Mouse (Mus musculus) neutrophil, adult 5-6 weeks (primary cell): ENCODE data around the gene Fam228a. TPM values are rescaled to one million over a fixed set of nuclear protein-coding genes. Genes with fewer than 3 reads are reported as not detected.
"Not testable (repeated sequence)": the region's sequence is repeated elsewhere in the genome, so short reads cannot be mapped to it uniquely, and the experiment has no call there.

Experiments used
- ATAC-seq: fragments of 151-379, 151-347 bp; 2 replicates; pipeline ENCODE4 v1.8.0; 2017; ENCODE audit warnings: mild to moderate bottlenecking, moderate TSS enrichment; ENCODE audit not compliant: insufficient number of reproducible peaks, poor library complexity, low FRiP score, severe bottlenecking; ENCODE audit errors: extremely low read depth
- total RNA-seq: library from RNA; stranded (forward); fragments of 200-1000 nt; gene quantifications from 2 replicates; pipeline ENCODE4 v1.2.3, GENCODE M21; 2017

Fam228a gene
- 0.47 TPM in 1 of 2 replicates, not detected in the other for total RNA-seq

DNA sequence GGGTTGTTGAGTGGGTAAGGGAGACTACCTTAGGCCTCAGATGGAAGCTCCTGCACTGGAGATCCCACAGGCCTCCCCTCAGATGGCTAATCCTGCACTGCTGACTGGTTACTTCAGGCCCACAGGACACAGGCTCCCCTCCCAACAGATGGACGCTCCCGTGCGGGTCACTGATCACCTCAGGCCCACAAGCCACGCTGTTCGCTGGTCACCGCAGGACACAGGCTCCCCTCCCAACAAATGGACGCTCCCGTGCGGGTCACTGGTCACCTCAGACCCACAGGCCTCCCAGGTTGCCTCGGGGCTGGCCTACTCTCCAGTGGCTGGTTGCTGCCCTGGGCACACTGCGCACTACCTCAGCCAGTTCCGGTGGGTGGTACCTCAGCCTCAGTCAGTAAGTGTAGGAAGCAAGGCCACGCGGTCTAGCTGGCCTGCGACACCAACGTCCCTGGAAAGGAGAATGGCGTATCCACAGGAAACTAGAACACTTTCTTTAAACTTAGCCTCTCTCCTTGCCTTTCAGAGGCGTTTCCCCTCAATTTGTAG, at the start of gene Fam228a:
Gene Fam228a, minus strand, starts transcription at position 400 of the 546 bp plus-strand sequence.
- no peak for ATAC-seq

DNA sequence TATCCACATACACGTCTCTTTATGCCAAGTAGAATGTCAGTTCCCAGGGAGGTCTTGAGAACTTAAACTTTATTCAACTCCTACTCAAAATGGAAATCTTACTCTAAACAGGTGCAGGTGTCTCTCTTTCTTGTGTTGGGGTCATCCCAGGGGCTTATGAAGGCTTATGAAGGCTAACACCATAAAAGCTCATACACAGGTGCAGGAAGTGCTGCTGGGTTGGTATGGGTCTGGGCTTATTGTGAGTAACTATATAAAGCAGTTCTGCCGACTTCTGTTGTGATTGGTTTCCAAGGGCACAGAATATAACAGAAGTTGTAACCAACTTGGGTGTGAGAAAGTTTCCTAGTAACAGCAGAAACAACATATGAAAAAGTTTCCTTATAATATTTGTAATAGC, 46.2 kb upstream of the Fam228a start:
- ATAC-seq: no peak

DNA sequence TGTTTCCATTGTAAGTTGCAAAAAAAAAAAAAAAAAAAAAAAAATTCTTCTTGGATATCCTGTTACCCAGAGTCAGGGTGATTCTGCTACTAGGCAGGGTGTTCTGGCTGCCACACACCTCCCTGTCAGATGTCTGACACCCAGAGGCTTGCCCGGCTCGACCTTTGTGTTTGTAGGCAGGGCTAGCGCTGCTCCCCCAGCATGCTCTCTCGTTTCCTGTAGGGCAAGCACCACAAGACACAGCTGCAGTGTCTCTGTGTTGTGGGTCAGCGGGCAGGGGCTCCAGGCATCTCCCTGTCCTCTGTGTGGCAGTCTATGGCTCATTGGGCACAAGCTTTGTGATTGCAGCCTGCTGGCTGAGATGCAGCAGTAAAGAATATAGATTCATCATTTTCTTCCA, 45.4 kb upstream of the Fam228a start:
- ATAC-seq: no peak

DNA sequence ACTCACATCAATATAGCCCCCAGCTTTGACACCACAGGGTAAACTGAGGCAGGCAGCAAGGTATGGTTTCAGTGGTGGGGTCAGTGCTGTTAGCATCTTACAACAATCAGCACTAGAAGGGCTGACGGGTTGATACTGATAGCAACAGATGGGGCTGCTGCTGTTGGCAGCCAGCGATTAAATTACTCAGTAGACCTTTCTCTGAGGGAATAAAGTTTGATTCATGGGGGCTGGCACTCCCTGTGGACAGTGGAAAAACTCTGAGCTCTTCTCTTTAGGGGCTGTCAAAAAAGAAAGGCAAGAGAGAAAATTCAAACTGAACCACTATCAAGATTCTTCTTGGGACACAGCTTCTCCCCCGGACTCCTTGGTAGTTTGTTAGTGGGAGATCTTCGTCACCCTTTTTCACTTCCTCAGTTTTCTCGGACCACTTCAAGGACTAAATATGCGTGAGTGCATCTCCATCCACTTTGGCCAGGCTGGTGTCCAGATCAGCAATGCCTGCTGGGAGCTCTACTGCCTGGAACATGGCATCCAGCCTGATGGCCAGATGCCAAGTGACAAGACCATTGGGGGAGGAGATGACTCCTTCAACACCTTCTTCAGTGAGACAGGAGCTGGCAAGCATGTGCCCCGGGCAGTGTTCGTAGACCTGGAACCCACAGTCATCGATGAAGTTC, 43.6 kb upstream of the Fam228a start:
- not testable (repeated sequence) for ATAC-seq

DNA sequence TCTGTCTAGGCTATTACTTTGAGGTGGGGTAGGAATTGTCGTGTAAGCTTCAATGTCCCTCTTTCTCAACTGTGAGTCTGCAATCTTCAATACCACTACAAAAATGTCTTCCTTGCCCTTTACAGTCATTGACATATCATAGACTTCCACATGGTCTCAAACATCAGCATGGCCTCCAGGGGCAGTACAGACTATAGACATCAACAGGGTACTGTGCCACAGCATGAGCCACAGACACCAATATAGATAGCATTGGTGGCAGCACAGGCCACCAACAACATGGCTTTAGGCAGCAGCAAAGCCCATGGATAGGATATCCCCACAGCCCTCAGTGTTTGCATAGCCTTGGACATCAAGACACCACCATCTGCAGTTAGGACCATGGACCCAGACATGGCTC, 43.0 kb upstream of the Fam228a start:
- no peak for ATAC-seq

DNA sequence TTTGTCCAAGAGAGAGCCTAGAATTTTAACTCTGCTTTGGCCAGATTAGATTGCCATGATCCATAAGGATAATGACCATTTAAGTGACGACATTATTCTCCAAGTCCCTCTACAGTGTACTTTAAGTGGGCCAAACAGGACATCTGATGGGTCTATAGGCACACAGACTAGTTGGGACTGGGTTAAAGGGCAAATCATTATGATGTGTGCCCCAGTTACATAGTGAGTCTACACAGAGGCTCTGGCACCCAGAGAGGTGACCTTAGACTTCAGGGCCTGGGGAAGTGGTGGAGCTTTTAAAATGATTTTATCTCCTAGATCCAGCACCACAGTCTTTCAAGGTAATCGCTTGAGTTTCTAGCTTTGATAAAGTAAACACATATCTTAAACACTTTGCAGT, 42.0 kb upstream of the Fam228a start:
- no peak for ATAC-seq

DNA sequence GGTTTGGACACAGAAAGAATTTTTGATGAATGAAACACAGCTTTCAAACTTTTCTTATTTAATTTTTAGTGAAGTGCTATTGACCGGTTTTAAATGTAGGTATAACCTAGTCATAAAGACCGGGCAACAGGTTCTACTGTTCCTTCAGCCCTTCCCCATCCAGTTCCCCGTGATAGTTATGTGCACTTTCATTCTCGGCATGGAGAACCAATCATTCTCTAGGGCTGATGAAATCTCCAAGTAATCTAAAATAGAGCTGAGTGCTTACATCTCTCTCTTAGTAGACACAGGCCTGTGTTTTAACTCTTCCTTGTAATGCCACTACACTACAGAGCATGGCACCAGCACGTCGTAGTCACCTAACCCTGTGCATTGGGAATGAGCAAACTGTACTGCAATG, 39.5 kb upstream of the Fam228a start:
- no peak for ATAC-seq

DNA sequence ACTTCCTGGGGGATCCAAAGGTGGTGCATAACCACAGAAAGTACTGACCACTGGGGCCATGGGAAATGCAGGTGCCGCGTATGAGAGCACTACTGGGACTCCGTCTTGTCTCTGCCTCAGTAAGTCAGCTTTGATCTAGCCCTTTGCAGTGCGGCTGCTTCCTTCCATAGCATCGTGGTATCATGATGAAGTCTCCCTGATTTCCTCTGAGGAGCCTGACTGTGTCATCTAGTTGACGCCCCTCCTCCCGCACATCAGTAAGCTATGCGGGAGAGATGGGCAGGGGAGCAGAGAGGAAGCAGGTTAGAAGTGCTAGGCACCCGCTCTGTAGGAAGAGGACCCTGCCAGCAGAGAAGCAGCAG, 37.3 kb upstream of the Fam228a start:
- no peak for ATAC-seq

DNA sequence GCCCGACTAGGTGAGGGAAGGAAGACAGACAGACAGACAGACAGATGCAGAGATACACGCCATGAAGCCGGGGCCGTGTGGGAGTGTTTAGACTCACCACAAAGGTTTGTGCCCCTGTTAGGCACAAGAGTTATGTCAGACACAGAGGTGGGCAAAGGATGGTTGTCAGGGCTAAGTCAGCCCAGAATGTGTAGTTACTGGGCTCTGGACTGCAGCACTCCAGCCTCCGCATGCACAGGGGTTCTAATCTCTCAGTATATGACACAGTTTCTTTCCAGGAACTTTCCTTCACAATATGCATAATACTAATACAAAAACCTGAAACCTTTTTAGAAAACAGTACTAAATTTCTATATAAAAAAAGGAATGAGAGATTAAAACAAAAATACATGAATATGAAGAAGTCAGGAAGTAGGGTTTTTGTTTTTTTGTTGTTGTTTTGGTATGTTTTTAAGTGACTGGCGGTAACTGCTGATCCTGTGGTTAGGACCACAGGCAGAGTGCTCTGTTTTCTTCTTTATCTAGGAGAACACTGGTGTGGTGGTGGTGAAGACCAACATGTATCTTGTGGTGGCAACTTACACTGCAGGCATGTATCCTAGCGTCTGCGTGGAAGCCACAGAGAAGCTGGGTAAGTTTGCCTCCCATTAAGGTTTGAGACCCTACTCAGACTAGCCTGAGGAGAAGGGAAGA, 36.8 kb upstream of the Fam228a start:
- ATAC-seq: no peak

DNA sequence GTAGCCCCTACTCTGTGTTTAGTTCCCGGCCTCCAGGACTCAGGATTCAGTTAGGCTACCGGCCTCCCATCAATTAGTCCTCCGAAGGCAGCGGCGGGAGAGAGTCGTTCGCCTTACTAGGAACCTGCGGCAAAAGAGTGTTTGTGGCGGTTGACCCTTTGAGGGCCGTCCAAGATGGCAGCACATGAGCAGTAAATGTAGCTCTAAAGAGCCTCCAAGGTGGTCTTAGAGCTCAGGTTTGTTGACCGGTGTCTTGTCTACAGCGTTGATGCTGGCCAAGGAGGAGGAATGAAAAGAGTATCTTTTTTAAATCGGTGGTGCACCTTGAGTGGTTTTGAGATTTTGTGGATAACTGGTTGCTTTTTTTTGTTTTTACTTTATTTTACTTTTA, 31.1 kb upstream of the Fam228a start:
- no peak for ATAC-seq

DNA sequence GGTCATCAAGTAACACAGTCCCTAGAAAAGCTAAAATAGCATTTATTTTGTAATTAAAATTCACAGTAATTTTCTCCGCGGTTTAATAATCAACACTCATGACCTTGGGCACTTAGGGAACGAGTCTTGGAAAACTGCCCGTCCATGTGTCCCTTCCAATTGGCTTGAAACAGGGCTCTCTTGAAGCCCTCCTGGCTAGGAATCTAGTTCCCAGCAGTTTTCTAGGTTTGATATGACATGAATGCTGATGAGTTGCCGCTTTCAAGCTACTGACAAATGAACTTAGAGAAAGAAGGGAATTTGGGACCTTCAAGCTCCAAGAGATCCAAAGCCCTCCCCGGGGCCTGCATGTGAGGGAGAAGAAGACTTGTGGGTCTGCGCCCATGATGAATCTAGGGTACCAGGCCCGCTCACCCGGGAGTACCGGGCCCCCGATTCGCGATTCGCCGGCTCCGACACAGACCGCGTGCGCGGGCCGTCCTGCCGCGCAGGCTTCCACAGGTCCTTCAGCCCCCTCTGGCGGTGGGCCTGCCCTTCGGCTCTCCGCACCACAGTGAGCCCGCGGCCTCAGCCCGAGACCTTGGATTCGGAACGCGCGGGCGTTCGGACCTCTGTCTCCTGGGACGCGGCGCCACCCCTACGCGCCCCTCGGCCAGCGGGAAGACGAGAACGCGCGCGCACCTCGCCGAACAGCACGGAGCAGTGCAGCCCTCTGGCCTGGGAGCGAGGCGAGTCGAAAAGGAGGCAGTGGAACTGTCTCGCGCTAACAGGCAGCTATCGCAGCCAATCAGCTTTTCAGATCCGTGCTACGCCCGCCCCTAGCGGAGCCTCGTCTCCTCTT, 30.5 kb upstream of the Fam228a start, which contains the start of the genes Pfn4 and Fam228b:
Gene Pfn4, plus strand, starts transcription at position 531 of the 841 bp plus-strand sequence.
Gene Fam228b, minus strand, starts transcription at position 776 of the 841 bp plus-strand sequence.
- ATAC-seq: peak; percentile 89

DNA sequence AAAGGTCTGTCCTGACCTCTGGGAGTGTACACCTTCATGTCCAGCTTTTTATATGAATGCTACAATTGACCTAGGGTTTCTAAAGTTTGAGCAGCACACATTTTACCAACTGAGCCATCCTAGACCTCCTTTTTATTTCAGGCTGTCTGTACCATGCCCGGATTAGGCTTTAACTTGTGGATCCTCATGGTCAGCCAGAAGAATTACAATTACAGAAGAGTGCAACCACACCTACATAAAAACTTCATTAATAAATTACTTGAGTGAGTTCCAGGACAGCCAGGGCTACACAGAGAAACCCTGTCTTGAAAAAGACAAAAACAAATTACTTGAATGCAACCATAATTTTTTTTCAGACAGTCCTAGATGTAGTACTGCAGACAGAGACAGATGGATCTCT, 18.8 kb upstream of the Fam228a start:
- no peak for ATAC-seq

DNA sequence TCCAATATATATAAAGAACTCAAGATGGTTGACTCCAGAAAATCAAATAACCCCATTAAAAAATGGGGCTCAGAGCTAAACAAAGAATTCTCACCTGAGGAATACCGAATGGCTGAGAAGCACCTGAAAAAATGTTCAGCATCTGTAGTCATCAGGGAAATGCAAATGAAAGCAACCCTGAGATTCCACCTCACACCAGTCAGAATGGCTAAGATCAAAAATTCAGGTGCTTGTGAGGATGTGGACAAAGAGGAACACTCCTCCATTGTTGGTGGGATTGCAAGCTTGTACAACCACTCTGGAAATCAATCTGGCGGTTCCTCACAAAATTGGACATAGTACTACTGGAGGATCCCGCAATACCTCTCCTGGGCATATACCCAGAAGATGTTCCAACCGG, 16.2 kb upstream of the Fam228a start:
- not testable (repeated sequence) for ATAC-seq

DNA sequence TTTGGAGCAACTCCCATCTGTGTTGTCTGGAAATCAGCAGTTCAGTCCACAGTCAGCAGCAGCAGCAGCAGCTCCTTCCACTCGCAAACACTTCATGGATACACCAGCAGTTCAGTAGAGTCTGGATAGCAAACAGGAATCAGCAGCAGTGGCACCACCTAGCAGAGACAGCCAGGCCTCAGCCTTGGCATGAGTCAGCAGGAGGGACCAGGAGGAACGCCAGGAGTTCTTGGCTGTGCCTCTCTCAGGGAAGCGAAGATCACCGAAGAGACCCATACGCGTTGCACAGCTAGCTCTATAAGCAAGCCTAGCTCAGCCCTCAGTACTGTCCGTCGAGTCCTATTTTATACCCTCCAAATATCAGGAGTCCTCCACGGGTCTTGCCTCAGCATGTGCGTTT, 6.3 kb upstream of the Fam228a start:
- ATAC-seq: no peak

DNA sequence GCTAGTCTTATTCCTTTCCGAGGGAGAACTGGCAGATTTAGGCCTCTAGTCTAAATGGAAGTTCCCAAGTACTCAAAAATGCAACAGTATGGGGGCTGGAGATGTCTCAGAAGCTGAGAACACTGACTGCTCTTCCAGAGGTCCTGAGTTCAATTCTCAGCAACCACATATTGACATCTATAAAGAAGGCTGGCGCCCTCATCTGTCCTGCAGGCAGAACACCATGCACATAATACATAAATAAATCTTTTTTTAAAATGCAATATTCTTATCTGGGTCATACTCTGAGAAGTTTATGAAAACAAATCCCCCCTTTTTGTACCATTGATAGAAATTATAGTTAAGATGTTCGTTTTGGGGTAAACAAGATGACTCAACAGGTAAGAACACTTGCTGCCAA, 4.0 kb upstream of the Fam228a start:
- ATAC-seq: no peak

DNA sequence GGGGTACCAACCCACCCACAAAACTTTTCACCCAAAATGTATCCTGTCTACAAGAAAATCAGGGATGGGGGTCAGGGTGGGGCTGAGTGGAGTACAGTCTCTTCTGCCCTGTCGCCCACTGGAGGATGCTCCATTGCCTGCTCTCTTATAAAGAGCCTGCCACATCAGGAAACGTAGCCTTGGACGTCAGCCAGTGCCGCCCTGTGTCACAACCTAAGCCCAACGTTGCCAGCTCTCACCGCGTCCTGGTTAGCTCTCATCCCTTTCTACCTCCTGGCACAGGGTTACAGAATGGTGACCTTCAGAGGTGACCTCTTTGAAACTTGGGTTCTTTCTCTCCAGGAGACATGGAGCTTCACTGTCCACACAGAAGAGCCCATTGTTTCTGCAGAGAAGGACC, 2.6 kb upstream of the Fam228a start:
- no peak for ATAC-seq

DNA sequence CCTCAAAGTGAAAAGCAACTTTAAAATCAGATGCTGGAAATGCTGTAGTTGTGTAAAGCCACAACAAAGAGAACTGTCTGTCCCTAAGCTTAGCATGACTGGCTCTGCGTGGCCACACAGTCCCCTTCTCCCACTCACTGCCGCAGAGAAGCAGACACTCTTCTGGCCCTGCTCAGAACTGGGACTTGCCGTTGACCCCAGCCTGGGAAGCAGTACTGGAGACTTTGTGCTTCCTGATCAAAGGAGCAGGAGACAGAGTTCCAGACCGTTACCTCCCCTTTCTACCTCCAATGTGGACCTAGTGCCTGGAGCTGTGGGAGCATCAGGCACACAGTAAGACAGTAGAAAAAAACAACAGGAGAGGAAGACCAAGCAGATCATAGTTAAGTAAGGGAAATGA, 5.9 kb downstream of the Fam228a start:
- no peak for ATAC-seq

DNA sequence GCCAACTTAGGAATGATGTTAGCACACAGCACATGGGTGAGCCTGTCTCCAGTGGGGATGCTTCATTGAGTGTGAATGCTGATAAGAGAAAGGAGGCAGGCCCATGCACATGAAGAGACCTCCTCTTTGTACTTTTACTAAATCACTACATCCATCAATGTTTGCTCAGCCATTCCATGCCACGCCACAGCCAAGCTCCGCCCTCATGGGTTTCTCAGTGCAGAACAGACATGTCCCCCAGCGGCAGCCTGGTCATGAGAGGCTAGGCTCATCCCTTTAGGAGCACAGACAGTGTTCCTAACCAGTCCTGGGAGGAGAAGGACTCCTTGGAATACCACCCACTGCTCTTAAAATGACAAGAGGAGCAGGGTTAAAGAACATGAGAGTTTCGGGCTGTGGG, 6.6 kb downstream of the Fam228a start:
- no peak for ATAC-seq

DNA sequence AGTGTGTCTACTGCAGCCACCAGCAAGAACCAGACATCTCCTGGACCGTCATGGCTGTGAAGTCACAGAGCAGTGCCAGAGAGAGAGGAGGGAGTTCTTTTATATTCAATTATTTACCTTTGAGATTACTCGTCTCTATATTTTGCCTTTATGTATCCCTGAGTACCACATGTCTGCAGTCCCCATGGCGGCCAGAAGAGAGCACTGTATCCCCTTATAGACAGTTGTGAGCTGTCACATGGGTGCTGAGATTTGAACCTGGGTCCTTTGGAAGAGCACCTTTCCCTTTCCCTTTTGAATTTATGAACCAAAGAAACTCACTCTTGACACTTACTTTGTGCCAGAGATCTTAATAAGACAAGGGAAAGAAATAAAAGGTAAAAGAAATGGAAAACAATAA, 9.1 kb downstream of the Fam228a start:
- ATAC-seq: no peak
